Mouse (Mus musculus) brown adipose tissue, adult 24 weeks (tissue): ENCODE results near the gene Tnfrsf26. TPM values are rescaled to one million over a fixed set of nuclear protein-coding genes. Genes with fewer than 3 reads are reported as not detected.

Experiments used
- H3K27ac ChIP-seq: fragments of 200-500 bp; replicated peaks from 2 replicates; pipeline ENCODE4 v1.5.1; 2012; ENCODE audit warnings: low read depth, mild to moderate bottlenecking, low read length
- H3K4me1 ChIP-seq: fragments of 200-500 bp; 2 replicates; pipeline ENCODE4 v1.6.1; 2012; ENCODE audit warnings: low read length, mixed read lengths; ENCODE audit not compliant: control insufficient read depth, insufficient read depth, insufficient read length
- H3K4me3 ChIP-seq: fragments of 200-500 bp; 2 replicates; pipeline ENCODE4 v1.5.1; 2012; ENCODE audit warnings: low read depth, mild to moderate bottlenecking, low read length, moderate library complexity; ENCODE audit not compliant: insufficient read depth
- polyA plus RNA-seq: library from polyadenylated mRNA; stranded (reverse); fragments of >200 nt; gene quantifications from 2 replicates; pipeline ENCODE4 v1.2.4, GENCODE M21; 2012; ENCODE audit not compliant: missing spikeins, insufficient read depth, insufficient read length

Tnfrsf26 gene
- polyA plus RNA-seq, 1 experiment, result not detected

DNA sequence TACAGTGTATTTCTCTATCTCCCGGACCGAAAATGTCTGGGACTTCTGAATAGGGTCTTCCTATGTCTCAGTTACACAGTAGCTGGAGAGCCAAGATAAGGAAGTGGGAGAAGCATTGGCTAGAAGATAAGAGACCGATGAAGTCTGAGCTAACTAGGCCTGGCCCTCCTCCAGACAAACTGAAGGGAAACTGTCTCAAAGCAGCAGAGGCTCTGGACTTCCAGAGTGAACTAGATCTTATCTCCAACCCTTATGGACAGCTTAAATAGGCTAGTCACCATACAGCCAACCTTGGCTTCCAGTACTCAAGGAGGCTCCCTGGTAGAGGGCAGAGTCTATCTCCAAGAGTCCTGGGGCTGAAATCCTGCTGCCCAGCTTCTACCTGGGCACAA, 62.9 kb downstream of the Tnfrsf26 start:
- no peaks in the 10 kb centered on the region for H3K4me1 ChIP-seq
- H3K27ac ChIP-seq, result no peak overlapping the region
- no peak overlapping the region for H3K4me3 ChIP-seq

DNA sequence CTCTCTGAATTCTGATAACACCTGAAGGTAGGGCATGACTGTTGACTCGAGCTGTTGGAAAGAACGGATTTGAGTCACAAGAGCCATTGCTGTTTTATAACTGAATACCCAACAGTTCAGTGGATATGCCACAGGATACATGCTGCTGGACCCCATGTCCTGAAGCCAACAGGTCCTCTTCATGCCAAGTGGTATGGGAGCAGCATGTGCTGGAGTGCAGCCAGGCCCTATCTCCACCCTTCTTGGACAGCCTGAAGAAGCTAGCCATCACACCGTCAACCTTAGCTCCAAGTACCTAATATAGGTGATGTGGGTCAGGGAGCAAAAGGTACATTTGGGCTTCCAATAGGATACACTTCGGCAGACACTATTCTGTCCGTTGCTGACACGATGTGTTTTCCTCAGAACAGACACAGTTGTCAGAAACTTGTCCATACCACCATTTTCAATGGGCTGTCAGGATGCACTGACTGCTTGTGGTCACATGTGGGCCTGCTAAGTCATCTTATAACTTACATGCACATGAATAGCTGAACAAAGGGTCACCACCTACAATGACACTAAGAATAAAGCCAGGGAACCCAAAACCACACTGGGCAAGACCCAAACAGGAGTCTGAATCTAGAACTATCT, 63.4 kb downstream of the Tnfrsf26 start:
- no peak overlapping the region for H3K27ac ChIP-seq
- no peaks in the 10 kb centered on the region for H3K4me1 ChIP-seq
- H3K4me3 ChIP-seq, result no peak overlapping the region

DNA sequence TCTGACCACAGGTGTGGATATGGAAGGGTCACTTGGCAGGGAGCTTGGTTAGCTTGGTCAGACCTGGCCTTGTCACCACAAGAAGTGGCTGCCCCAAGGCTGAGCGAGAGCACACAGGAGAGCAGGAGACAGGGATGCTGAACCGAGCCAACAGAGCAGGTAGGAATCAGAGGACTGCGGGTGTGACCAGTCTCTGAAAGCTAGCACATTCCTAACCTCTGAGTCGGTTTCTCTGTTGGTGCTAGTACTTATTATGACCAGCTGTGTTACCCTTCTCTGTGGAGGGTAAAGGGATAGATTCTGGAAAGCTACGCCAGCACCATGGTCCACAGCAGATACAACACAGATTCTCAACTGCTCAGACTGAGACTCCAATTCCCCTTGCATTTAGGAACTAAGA, 64.7 kb downstream of the Tnfrsf26 start:
- H3K4me1 ChIP-seq, result no peaks in the 10 kb centered on the region
- no peak overlapping the region for H3K4me3 ChIP-seq

More for the DNA sequence above, 64.7 kb downstream of the Tnfrsf26 start:
- H3K27ac ChIP-seq, result no peak overlapping the region

Other genes with a start within 250 kb of the Tnfrsf26 start
- gene Cdkn1c, start 167.7 kb downstream of the Tnfrsf26 start, polyA plus RNA-seq, result 12.2 and 15.0 TPM in 2 replicates
- not detected in 2 replicates for gene Slc22a18, start 155.0 kb downstream of the Tnfrsf26 start, polyA plus RNA-seq
- not detected in 2 replicates for gene Phlda2, start 125.6 kb downstream of the Tnfrsf26 start, polyA plus RNA-seq
- 119 and 172 TPM in 2 replicates for gene Nap1l4, start 79.6 kb downstream of the Tnfrsf26 start, polyA plus RNA-seq
- 15.3 and 38.5 TPM in 2 replicates for gene Cars, start 28.6 kb downstream of the Tnfrsf26 start, polyA plus RNA-seq
- 2.8 and 5.9 TPM in 2 replicates for gene Tnfrsf22, start 20.9 kb upstream of the Tnfrsf26 start, polyA plus RNA-seq
- 3.4 and 8.6 TPM in 2 replicates for gene Tnfrsf23, start 57.1 kb upstream of the Tnfrsf26 start, polyA plus RNA-seq
- 7.8 and 12.1 TPM in 2 replicates for gene Osbpl5, start 128.3 kb upstream of the Tnfrsf26 start, polyA plus RNA-seq
- not detected in 2 replicates for gene Mrgprg, start 138.3 kb upstream of the Tnfrsf26 start, polyA plus RNA-seq
- gene Mrgpre, start 155.8 kb upstream of the Tnfrsf26 start, polyA plus RNA-seq, result 0.28 and 0.50 TPM in 2 replicates
- 5.4 and 8.2 TPM in 2 replicates for gene Nadsyn1, start 194.1 kb upstream of the Tnfrsf26 start, polyA plus RNA-seq
- gene Dhcr7, start 194.4 kb upstream of the Tnfrsf26 start, polyA plus RNA-seq, result 23.0 and 25.9 TPM in 2 replicates
- not detected in 2 replicates for gene Gm498, start 238.1 kb upstream of the Tnfrsf26 start, polyA plus RNA-seq